Mouse (Mus musculus) heart, adult 18-20 months (tissue): ENCODE measurements around the gene Prl. TPM values are rescaled to one million over a fixed set of nuclear protein-coding genes. Genes with fewer than 3 reads are reported as not detected.
"Not testable (repeated sequence)": the region's sequence is repeated elsewhere in the genome, so short reads cannot be mapped to it uniquely, and the experiment has no call there.

Source experiments
- DNase-seq, 2 experiments: peaks; one replicate each; pipeline ENCODE4 v3.0.0; 2021 to 2022; ENCODE audit warnings: mixed read lengths in 1 of 2
- long read RNA-seq, 2 experiments: library from polyadenylated mRNA; stranded (forward); transcript quantifications; one replicate each; pipeline ENCODE4 v2.0.0; 2021
- total RNA-seq, 2 experiments: library from RNA; stranded (reverse); gene quantifications; 2 replicates each; pipeline ENCODE4 v1.2.3; 2021

Prl gene
- not detected for total RNA-seq
- long read RNA-seq, experiment 1 = 0 reads
- long read RNA-seq, experiment 2 = 0 reads

GRCm38 (mm10) chr13:27057270-27057669 is at the start of gene Prl:
Gene Prl (plus strand): TSS chr13:27057570.
- no peak for DNase-seq

DNA sequence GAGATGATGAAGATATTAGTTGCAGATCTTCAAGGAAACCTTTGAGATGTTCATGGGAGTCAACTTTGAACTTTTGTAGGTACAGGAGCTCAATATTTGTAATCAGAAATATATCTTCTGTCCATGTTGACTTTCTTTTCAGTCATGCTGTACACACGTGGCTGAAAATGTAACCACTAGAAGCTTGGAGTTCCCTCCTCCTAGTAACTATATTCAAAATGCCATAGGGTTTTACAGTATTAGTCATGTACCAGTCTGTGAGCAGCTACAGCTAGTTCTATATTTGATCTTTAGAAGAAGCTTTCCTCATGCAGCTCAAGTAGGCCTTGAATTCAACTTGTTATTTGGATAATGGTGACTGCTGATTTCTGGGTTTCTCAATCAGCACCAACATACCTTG is 30.8 kb upstream of the Prl start:
- DNase-seq = no peak

- DNase-seq = peak in 1 of 2 experiments; percentile 2
These were observed 30.0 kb upstream of the Prl start for GRCm38 (mm10) chr13:27027376-27027775.

DNA sequence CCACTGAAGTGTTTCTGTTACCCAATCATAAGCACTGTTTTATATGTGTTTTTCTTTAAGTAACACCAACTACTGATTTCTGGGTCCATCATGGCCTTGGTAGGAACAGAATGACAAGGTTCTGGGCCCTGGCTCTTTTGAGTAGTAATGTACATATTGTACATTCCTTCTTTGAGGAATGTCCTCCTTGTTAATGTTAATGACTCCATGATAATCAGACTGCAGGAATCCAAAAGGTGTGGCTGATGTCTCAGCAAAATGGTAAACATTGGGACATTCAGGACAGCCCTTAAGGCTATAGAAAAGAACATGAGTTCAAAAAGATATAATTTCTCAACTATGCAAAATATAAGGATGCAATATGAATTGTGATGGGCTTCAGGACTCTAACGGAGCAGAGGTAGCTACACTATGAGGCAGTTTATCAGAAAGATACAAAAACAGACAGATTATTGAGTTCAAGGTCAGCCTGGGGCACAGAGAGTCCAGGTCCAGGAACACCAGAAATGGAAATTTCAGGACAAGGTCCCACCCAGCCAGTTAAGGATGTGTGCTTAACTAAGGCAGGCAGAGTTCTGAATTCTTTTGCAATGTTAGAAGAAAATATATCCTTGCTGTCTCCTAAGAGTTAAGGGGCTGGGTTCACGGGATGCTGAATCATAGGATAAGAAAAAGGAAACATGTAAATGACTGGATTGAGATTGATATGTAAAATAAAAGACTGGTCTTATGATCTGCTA is 28.7 kb upstream of the Prl start:
- no peak for DNase-seq

DNA sequence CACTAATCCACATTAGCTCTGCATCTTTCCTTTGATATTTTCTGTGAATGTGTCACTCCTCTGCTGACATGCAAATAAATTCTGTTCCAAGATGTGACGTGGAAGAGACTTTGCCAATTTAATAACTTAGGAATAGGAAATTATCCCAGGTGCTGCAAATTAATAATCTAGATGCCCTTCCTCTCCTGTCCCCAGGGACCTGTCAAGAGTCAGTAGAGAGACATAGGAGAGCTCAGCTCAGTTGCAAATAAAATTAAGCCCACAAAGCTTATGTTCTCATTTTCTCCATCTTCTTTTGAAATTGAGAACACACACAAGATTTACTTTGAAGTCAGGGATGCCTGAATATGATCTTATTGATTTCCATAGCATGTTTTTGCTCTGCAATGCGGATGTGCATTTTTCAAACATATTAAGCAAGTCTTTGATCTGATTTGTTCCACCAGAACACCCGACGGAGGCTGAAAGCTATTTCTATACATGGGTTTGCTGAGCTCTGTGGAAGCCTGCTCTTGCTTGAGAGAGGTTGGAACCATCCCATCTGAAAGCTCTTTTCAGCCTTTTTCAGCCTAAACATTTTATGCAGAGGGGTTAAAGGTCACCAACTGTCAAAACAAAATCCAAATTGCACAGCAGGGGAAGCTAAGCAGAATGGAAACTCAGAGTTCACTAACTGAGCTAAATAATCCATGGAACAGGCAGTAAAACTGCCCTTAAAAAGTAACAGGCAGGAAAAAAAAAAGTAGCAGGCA is 26.1 kb upstream of the Prl start:
- peak in 1 of 2 experiments; percentile 5 for DNase-seq

DNA sequence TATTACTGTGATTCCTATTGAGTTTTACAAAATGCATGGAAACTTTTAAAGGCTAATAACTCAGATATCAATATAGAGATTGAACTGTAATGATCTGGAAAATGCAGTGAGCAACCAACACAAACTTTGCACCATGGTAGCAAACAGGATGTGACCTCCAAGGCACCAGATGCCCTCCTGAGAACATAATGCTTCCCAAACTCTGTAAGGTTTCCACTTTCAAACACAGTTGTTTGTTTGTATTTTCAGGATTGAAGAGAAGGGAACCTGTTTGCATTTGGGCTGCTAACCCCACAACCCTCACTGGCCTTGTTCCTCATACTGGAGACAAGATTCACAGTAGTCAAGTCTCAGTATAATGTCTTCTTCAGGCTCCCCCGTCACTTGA is 25.5 kb upstream of the Prl start:
- no peak for DNase-seq

GRCm38 (mm10) chr13:27032998-27033397 is 24.4 kb upstream of the Prl start:
- DNase-seq = no peak

DNA sequence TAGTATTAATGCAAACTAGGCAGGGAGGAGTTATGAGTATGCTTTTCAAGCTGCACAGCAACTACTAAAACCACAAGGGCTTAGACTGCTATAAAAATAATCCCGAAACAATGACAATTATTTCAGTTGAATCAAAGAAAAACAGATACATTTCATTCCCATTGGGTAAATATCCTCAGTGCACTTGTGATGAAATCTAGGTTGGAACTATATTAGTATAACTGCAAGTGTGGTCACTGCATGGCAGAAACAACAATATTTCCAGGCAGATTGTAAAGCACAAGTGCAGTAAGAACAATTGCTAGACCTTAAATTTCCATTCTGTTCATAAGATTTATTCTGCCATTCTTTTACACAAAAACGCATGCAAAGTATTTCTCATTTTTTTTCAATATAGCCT is 15.2 kb upstream of the Prl start:
- DNase-seq = no peak

DNA sequence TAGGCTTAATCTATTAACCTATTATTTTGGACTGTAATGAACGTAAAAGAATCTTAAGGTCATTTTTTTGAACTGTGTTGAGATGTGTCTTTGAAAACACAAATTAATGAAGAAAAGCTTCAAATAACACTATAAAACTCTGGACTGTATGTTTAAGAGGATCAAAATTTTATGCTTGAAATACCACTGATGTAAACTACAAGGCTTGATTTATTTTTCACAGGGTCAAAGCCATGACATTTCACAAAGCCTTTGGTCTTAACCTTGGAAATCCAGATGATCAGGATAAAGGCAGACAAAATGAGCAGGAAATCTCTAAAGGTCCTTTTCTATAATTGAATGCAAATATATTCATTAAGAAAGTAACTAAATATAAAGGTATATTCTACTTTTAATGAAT is 14.0 kb upstream of the Prl start:
- DNase-seq = no peak

DNA sequence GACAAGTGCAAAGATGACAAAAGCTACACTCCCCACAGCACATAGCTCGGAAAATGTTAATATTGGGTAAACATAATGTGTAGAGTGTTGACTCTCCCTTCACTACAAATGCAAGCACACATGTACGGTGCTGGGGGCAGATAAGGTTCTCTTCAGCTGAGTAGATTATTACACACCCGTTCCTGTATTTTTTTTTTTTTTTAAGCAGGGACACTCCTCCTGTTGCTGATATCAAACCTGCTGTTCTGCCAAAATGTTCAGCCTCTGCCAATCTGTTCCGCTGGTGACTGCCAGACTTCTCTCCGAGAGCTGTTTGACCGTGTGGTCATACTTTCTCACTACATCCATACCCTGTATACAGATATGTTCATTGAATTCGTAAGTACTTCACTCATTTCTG is 1.8 kb downstream of the Prl start:
- peak; percentile 2 to 8 for DNase-seq

DNA sequence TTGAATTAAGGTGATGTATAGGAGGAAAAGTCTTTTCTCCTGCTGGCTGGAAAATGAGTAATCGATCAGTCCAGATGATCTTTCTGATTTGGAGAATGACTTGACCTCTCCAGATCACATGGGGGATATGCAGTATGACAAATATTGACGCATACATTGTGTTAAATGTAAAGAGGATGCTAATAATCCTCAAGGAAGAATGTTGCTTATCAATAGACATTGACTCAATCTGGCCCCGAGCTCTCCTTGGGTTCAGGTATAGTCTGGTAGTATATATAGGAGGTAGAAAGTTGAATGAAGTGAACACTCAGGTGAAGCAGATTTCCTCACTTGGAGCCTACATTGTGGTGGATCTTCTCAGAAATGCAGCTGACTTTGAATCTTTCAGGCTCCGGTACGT is 36.5 kb downstream of the Prl start, which contains the start of gene Prl3d1:
Gene Prl3d1 (plus strand): TSS at position 301 of the 400 bp plus-strand sequence.
- not testable (repeated sequence) for DNase-seq

Other genes starting within 250 kb of the Prl start
- gene Prl3d1, start 36.6 kb downstream of the Prl start, total RNA-seq = not detected
- not detected for gene Prl3d2, start 64.1 kb downstream of the Prl start, total RNA-seq
- not detected for gene Prl3d3, start 99.2 kb downstream of the Prl start, total RNA-seq
- gene Prl3c1, start 139.1 kb downstream of the Prl start, total RNA-seq = not detected
- not detected for gene Prl3b1, start 184.3 kb downstream of the Prl start, total RNA-seq
- gene Prl3a1, start 201.9 kb downstream of the Prl start, total RNA-seq = not detected